Mouse (Mus musculus) lung, embryonic 14.5 days (tissue): ENCODE measurements around the gene Faim. TPM values are rescaled to one million over a fixed set of nuclear protein-coding genes. Genes with fewer than 3 reads are reported as not detected.

Experiments used
- ATAC-seq: fragments of 200-750 bp; cut with Nextera tagmentation; 2 replicates; pipeline ENCODE4 v1.8.0; 2017; ENCODE audit warnings: mild to moderate bottlenecking, moderate TSS enrichment, moderate library complexity; ENCODE audit not compliant: insufficient read depth
- DNase-seq: peaks from one replicate; pipeline ENCODE4 v3.0.0-alpha.2; 2015
- H3K27ac ChIP-seq: fragments of 300-500 bp; sonication (generic); 2 replicates; pipeline ENCODE4 v1.5.1; 2014; ENCODE audit warnings: low read depth, mild to moderate bottlenecking, moderate library complexity
- H3K27me3 ChIP-seq: fragments of 300-500 bp; sonication (generic); 2 replicates; pipeline ENCODE4 v1.6.1; 2014; ENCODE audit warnings: low read length, control low read depth; ENCODE audit not compliant: insufficient read depth
- H3K36me3 ChIP-seq: fragments of 300-500 bp; sonication (generic); 2 replicates; pipeline ENCODE4 v1.6.1; 2014; ENCODE audit warnings: control low read depth; ENCODE audit not compliant: insufficient read depth
- H3K4me1 ChIP-seq: fragments of 300-500 bp; sonication (generic); 2 replicates; pipeline ENCODE4 v1.6.1; 2014; ENCODE audit warnings: antibody characterized with exemption, control low read depth; ENCODE audit not compliant: insufficient read depth
- H3K4me2 ChIP-seq: fragments of 300-500 bp; sonication (generic); 2 replicates; pipeline ENCODE4 v1.6.1; 2014; ENCODE audit warnings: mild to moderate bottlenecking
- H3K4me3 ChIP-seq: fragments of 300-500 bp; sonication (generic); 2 replicates; pipeline ENCODE4 v1.5.1; 2014; ENCODE audit warnings: low read depth, low read length
- H3K9ac ChIP-seq: fragments of 300-500 bp; sonication (generic); 2 replicates; pipeline ENCODE4 v1.6.1; 2014
- H3K9me3 ChIP-seq: fragments of 300-500 bp; sonication (generic); 2 replicates; pipeline ENCODE4 v1.6.1; 2016; ENCODE audit warnings: low read depth, low read length, control low read depth
- CTCF ChIP-seq: IDR thresholded peaks from 2 replicates; pipeline ENCODE4 v1.5.1; 2016; ENCODE audit warnings: antibody characterized with exemption, low read depth
- WGBS: fragments of 180-500 bp; shearing (Covaris S2); extraction: QIAGEN DNeasy Blood & Tissue Kit; methylation state at CpG from one replicate; pipeline ENCODE4 v1.1.7; 2014; 5-methylcytosine and 5-hydroxymethylcytosine counted together
- polyA plus RNA-seq: library from polyadenylated mRNA; unstranded; fragments of >200 nt; fragmentation: Nextera tagmentation; extraction: Ambion mirVana; gene quantifications from 2 replicates; pipeline ENCODE4 v1.2.1, GENCODE M21; 2014

Faim gene
- polyA plus RNA-seq, 1 experiment from 2014 or later = 47.7 TPM

DNA sequence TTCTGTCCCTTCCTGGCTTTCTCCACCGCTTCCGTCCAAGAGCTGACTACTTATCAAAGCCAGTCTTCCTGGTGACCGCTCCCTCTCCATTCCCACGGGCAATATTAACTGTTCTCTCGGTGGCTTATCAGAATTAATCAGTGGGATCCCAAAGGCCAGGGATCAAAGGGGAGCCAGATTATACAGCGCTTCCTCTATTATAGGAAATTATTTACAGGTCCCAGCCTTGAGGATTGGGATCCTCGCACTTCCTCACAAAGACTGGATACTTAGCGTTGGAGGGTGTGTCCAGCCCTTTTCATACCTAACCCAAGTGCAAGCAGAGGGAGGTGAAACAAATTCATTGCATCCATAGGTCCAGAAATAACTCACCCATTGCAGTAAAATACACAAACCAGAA is 45.9 kb downstream of the Faim start:
- no peak for ATAC-seq
- H3K4me1 ChIP-seq = no peaks in the 10 kb centered on the region
- no peaks in the 10 kb centered on the region for H3K27me3 ChIP-seq
- H3K4me3 ChIP-seq = no peak overlapping the region
- H3K4me2 ChIP-seq = no peak overlapping the region
- no peak overlapping the region for H3K27ac ChIP-seq
- H3K36me3 ChIP-seq = no peaks in the 10 kb centered on the region
- H3K9ac ChIP-seq = no peak overlapping the region
- TF ChIP-seq CTCF = no peak
- WGBS = 77% methylated on average over 8 of the region's 8 CpGs
- DNase-seq = no peak
- H3K9me3 ChIP-seq = no peaks in the 10 kb centered on the region

DNA sequence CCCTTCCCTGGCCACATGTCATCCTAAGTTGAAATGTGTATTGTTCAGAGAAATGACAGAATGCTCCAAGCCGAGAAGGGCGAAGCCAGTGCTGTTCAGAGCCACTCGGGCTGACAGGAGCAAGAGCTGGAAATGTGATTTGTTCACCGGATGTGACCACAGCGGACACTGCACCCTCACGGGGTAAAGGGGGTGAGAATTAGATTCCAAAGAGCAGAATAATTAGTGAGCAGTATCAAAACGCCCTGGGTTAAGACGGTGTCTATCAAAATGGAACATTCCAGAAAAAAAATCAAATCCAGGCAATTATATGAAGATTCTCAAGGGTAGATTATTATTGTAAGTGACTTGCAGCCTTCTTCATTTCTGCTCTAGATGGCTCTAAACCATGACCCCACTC is 47.9 kb downstream of the Faim start:
- Histone ChIP-seq H3K4me2 (no peak overlapping the region), H3K36me3 (no peaks in the 10 kb centered on the region), H3K27me3 (no peaks in the 10 kb centered on the region), H3K4me3 (no peak overlapping the region), H3K9me3 (no peaks in the 10 kb centered on the region), H3K27ac (no peak overlapping the region), H3K9ac (no peak overlapping the region), H3K4me1 (no peaks in the 10 kb centered on the region)
- DNase-seq (no peak), ATAC-seq (no peak)
- no peak for TF ChIP-seq CTCF
- WGBS = 80% methylated on average over 8 of the region's 8 CpGs

DNA sequence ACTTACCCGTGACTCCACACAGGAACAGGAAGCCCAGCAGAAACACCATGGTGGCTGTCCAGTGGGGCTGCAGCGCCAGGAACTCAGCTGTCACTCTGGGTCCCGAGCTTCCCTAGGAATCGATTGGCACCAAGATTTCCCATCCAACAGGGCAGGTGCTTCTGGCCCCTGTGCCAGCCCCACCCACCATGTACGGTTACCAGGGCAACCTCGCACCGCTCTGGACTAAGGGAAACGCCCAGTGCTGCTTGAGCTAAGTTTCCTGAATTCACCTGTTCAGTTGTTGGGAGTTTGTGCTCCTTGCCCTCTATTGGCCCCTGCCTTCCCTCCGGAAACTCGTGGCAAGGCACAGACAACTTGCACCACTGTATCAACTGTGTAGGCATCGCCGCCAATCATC is 49.4 kb downstream of the Faim start, which contains the start of gene Gm1123:
Gene Gm1123, minus strand, starts transcription at position 141 of the 400 bp plus-strand sequence.
- H3K4me1 ChIP-seq = no peaks in the 10 kb centered on the region
- 78% methylated on average over 12 of the region's 12 CpGs for WGBS
- no peak for DNase-seq
- no peaks in the 10 kb centered on the region for H3K9me3 ChIP-seq
- H3K9ac ChIP-seq = no peak within 1 kb of the TSS
- H3K4me3 ChIP-seq = no peak within 1 kb of the TSS
- no peak for TF ChIP-seq CTCF
- H3K27ac ChIP-seq = no peak within 1 kb of the TSS
- H3K27me3 ChIP-seq = no peaks in the 10 kb centered on the region
- no peak within 1 kb of the TSS for H3K4me2 ChIP-seq
- no peak for ATAC-seq
- no peaks in the 10 kb centered on the region for H3K36me3 ChIP-seq

DNA sequence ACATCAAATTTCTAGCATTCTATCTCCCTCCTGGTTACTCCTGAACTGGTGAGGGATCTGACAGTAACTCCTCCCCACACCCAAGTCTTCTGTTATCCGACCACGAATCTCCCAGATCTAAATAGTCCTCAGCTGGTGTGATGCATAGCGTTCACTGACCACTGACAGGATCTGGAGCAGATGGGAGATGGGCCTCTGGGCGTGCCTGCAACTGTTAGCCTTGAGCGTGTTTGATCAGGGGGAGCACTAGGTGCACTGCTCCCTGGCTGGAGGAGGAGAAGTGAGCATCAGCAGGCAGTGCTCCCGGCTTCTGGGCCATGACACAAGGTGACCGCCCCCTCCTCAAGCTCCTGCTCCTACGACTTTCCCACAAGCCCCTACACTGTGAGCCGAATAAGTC is 55.8 kb downstream of the Faim start:
- H3K27ac ChIP-seq = no peak overlapping the region
- 65% methylated on average over 9 of the region's 9 CpGs for WGBS
- no peaks in the 10 kb centered on the region for H3K9me3 ChIP-seq
- TF ChIP-seq CTCF = no peak
- DNase-seq (no peak), ATAC-seq (no peak)
- no peak overlapping the region for H3K4me3 ChIP-seq
- H3K36me3 ChIP-seq = no peaks in the 10 kb centered on the region
- no peak overlapping the region for H3K9ac ChIP-seq
- H3K27me3 ChIP-seq = no peaks in the 10 kb centered on the region
- H3K4me1 ChIP-seq = no peaks in the 10 kb centered on the region
- H3K4me2 ChIP-seq = no peak overlapping the region

DNA sequence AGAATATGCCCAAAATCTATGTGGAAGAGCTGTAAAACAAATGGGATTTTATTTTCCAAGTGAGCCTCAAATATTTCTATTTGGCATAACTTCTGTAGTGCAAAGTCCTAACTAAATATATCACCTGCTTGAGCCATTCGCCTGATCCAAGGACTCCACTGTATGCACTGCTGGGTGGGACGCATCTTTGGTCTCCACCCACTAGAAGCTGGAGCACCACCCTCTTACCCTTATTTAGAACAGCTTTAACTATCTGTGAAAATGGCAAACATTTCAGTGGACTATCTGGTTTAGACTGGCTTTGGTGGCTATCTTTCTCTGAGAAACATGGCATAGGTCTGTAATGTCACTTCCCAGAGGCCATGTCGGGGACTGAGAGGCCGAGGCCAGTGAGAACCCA is 56.5 kb downstream of the Faim start:
- Histone ChIP-seq H3K4me3 (no peak overlapping the region), H3K27me3 (no peaks in the 10 kb centered on the region), H3K27ac (no peak overlapping the region), H3K4me1 (no peaks in the 10 kb centered on the region), H3K36me3 (no peaks in the 10 kb centered on the region), H3K4me2 (no peak overlapping the region), H3K9me3 (no peaks in the 10 kb centered on the region), H3K9ac (no peak overlapping the region)
- no peak for TF ChIP-seq CTCF
- no peak for DNase-seq
- WGBS = 85% methylated on average over 4 of the region's 4 CpGs
- ATAC-seq = no peak

DNA sequence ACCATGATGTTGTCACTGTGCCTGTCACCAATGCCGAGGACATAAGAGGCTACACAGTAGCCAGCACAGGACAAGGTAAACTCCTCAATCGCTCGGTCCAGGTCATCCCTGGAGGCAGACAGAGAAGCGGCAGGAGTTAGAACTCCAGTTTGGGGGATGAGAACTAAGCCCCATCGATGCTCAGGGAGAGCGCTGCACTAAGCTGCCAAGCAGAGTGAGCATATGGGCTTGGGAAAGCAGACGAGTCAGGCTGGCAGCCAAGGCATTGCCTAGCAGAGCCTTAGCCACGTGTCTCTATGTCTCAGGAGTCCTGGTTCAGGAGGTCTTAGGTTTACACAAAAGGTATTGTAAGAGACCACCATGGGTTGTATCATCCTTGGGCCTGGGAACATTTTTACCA is 58.6 kb downstream of the Faim start:
- Histone ChIP-seq H3K27ac (no peak overlapping the region), H3K27me3 (no peaks in the 10 kb centered on the region), H3K4me1 (no peaks in the 10 kb centered on the region), H3K4me3 (no peak overlapping the region), H3K36me3 (no peaks in the 10 kb centered on the region), H3K9ac (no peak overlapping the region), H3K9me3 (no peaks in the 10 kb centered on the region), H3K4me2 (no peak overlapping the region)
- DNase-seq = no peak
- 82% methylated on average over 8 of the region's 8 CpGs for WGBS
- no peak for TF ChIP-seq CTCF
- no peak for ATAC-seq

DNA sequence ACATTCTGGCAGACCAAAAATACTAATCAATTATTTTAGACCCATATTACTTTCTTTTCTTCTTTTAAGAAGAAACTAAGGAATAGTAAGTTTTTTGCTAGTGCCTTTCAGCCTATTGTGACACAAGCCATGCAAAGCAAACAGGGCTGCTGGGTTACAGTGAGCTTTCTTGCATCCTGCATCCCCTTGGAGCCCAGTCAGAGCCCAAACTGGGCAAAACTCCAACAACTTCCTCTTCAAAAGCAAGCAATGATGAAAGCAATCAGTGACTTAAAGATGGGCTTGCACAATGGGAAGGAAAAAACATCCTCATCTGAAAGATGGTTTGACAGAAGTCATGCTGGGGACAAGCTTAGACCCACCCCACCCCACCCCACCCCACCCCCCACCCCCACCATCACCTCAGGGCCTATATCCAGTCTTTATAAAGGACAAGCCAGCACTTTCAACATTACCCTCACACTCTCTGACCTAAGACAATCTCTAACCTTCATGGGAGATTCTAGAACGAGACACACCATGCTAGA is 62.6 kb downstream of the Faim start:
- H3K27ac ChIP-seq = no peak overlapping the region
- no peaks in the 10 kb centered on the region for H3K27me3 ChIP-seq
- no peak overlapping the region for H3K4me3 ChIP-seq
- 80% methylated on average over 1 of the region's 1 CpGs for WGBS
- no peaks in the 10 kb centered on the region for H3K36me3 ChIP-seq
- H3K9ac ChIP-seq = no peak overlapping the region
- no peak overlapping the region for H3K4me2 ChIP-seq
- ATAC-seq = peak; percentile 81; the same call in 1 of the 2 replicates
- H3K9me3 ChIP-seq = no peaks in the 10 kb centered on the region
- no peaks in the 10 kb centered on the region for H3K4me1 ChIP-seq
- no peak for TF ChIP-seq CTCF
- peak; percentile 93 for DNase-seq

DNA sequence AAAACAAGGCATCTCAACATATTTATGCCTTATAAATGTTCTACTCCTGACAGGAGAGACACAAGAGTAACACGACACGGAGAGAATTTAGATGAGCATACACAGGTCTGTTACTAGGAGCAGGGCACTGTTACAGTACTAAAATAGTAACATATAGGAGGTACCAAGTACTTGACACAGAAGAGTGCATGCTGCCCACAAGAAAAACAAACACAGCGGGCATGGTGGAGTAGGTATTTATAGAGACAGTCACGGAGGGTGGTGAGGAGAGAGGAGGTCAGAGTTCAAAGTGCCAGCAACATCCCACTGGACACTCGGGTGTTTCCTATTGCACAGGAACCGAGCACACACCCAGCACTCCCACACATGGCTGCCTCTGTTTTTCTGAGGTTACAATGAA is 63.6 kb downstream of the Faim start:
- TF ChIP-seq CTCF = no peak
- WGBS = 48% methylated on average over 6 of the region's 6 CpGs
- no peaks in the 10 kb centered on the region for H3K9me3 ChIP-seq
- no peak overlapping the region for H3K27ac ChIP-seq
- no peak overlapping the region for H3K4me3 ChIP-seq
- no peak for ATAC-seq
- DNase-seq = no peak
- no peaks in the 10 kb centered on the region for H3K4me1 ChIP-seq
- no peak overlapping the region for H3K9ac ChIP-seq
- H3K27me3 ChIP-seq = no peaks in the 10 kb centered on the region
- H3K4me2 ChIP-seq = no peak overlapping the region
- H3K36me3 ChIP-seq = no peaks in the 10 kb centered on the region

Other genes starting within 250 kb of the Faim start
- not detected in 2 replicates for gene Prr23a1, start 143.9 kb upstream of the Faim start, polyA plus RNA-seq
- gene Prr23a2, start 129.9 kb upstream of the Faim start, polyA plus RNA-seq = not detected in 2 replicates
- gene Prr23a3, start 121.6 kb upstream of the Faim start, polyA plus RNA-seq = not detected in 2 replicates
- gene 7420426K07Rik, start 83.3 kb upstream of the Faim start, polyA plus RNA-seq = not detected in 2 replicates
- gene Foxl2, start 31.1 kb upstream of the Faim start, polyA plus RNA-seq = 0.07 TPM in 1 of 2 replicates, not detected in the other
- gene Gm1123, start 49.3 kb downstream of the Faim start, polyA plus RNA-seq = 0.12 TPM in 1 of 2 replicates, not detected in the other
- gene Pik3cb, start 154.2 kb downstream of the Faim start, polyA plus RNA-seq = 1.3 and 1.7 TPM in 2 replicates